Mouse (Mus musculus) megakaryocyte, adult 5-6 weeks (primary cell): Measurements from ENCODE around the gene Top2a. TPM values are rescaled to one million over a fixed set of nuclear protein-coding genes. Genes with fewer than 3 reads are reported as not detected.

Source experiments
- ATAC-seq: 2 replicates; pipeline ENCODE4 v1.8.0; 2016; ENCODE audit warnings: mild to moderate bottlenecking, inconsistent platforms; ENCODE audit not compliant: poor library complexity, severe bottlenecking
- total RNA-seq, 2 experiments: library from RNA; stranded (forward) in 1 of 2; stranded (reverse) in 1 of 2; fragments of 153-499, 151-499 nt in 1 of 2; fragments of 221-1000, 200-1000 nt in 1 of 2; gene quantifications; 2 replicates each; pipeline versions ENCODE4 v1.2.3 to v1.2.4; 2015 to 2017

The Top2a gene
- total RNA-seq, 2 experiments from 2014 or later: 299 to 694 TPM

GRCm38 (mm10) chr11:98951026-98951906, 72.7 kb downstream of the Top2a start:
- ATAC-seq: no peak

- ATAC-seq: no peak
Measured at GRCm38 (mm10) chr11:98950484-98950883, 73.5 kb downstream of the Top2a start.

- ATAC-seq: no peak
Measured at GRCm38 (mm10) chr11:98949958-98950460, 74.0 kb downstream of the Top2a start.

GRCm38 (mm10) chr11:98949242-98949957, 74.6 kb downstream of the Top2a start:
- ATAC-seq: peak; percentile 34

GRCm38 (mm10) chr11:98947969-98948569, 75.9 kb downstream of the Top2a start:
- peak; percentile 56 for ATAC-seq

GRCm38 (mm10) chr11:98945605-98945977, 78.4 kb downstream of the Top2a start:
- ATAC-seq: no peak

GRCm38 (mm10) chr11:98944897-98945604, 78.9 kb downstream of the Top2a start:
- ATAC-seq: no peak

- no peak for ATAC-seq
Measured at GRCm38 (mm10) chr11:98943741-98944461, 80.1 kb downstream of the Top2a start.

Other genes with a start within 250 kb of the Top2a start
- gene Nr1d1, start 248.9 kb downstream of the Top2a start, total RNA-seq (2015): 0.11 and 0.25 TPM in 2 replicates
- gene Nr1d1, start 248.9 kb downstream of the Top2a start, total RNA-seq (2017): 0.12 and 0.37 TPM in 2 replicates
- gene Msl1, start 228.7 kb downstream of the Top2a start, total RNA-seq (2015): 73.7 and 74.9 TPM in 2 replicates
- gene Msl1, start 228.7 kb downstream of the Top2a start, total RNA-seq (2017): 111 and 119 TPM in 2 replicates
- gene Casc3, start 219.3 kb downstream of the Top2a start, total RNA-seq (2015): 35.6 and 39.9 TPM in 2 replicates
- gene Casc3, start 219.3 kb downstream of the Top2a start, total RNA-seq (2017): 32.1 and 33.2 TPM in 2 replicates
- gene Rapgefl1, start 187.4 kb downstream of the Top2a start, total RNA-seq (2015): 0.25 and 0.49 TPM in 2 replicates
- gene Rapgefl1, start 187.4 kb downstream of the Top2a start, total RNA-seq (2017): 0.51 TPM in 1 of 2 replicates, not detected in the other
- 25.9 and 26.6 TPM in 2 replicates for gene Wipf2, start 160.6 kb downstream of the Top2a start, total RNA-seq (2015)
- gene Wipf2, start 160.6 kb downstream of the Top2a start, total RNA-seq (2017): 4.9 and 7.0 TPM in 2 replicates
- gene Cdc6, start 116.4 kb downstream of the Top2a start, total RNA-seq (2015): 26.4 and 31.3 TPM in 2 replicates
- gene Cdc6, start 116.4 kb downstream of the Top2a start, total RNA-seq (2017): 26.5 and 27.5 TPM in 2 replicates
- 124 and 125 TPM in 2 replicates for gene Rara, start 96.4 kb downstream of the Top2a start, total RNA-seq (2015)
- gene Rara, start 96.4 kb downstream of the Top2a start, total RNA-seq (2017): 38.8 and 43.3 TPM in 2 replicates
- not detected in 2 replicates for gene Gjd3, start 41.2 kb downstream of the Top2a start, total RNA-seq (2015)
- not detected in 2 replicates for gene Gjd3, start 41.2 kb downstream of the Top2a start, total RNA-seq (2017)
- 16.0 and 17.3 TPM in 2 replicates for gene Igfbp4, start 17.1 kb upstream of the Top2a start, total RNA-seq (2015)
- gene Igfbp4, start 17.1 kb upstream of the Top2a start, total RNA-seq (2017): 31.3 and 33.3 TPM in 2 replicates
- 7.4 and 8.6 TPM in 2 replicates for gene Tns4, start 65.1 kb upstream of the Top2a start, total RNA-seq (2015)
- gene Tns4, start 65.1 kb upstream of the Top2a start, total RNA-seq (2017): 4.1 and 4.6 TPM in 2 replicates
- 0.39 and 0.45 TPM in 2 replicates for gene Ccr7, start 130.9 kb upstream of the Top2a start, total RNA-seq (2015)
- 0.18 TPM in 1 of 2 replicates, not detected in the other for gene Ccr7, start 130.9 kb upstream of the Top2a start, total RNA-seq (2017)
- gene Smarce1, start 206.8 kb upstream of the Top2a start, total RNA-seq (2015): 59.4 and 72.9 TPM in 2 replicates
- gene Smarce1, start 206.8 kb upstream of the Top2a start, total RNA-seq (2017): 177 and 179 TPM in 2 replicates
- gene Krt222, start 219.9 kb upstream of the Top2a start, total RNA-seq (2015): not detected in 2 replicates
- gene Krt222, start 219.9 kb upstream of the Top2a start, total RNA-seq (2017): not detected in 2 replicates